Mouse (Mus musculus) urinary bladder, postnatal 25 days (tissue): ENCODE measurements around the gene Inpp5k.
"Not testable (repeated sequence)": the region's sequence is repeated elsewhere in the genome, so short reads cannot be mapped to it uniquely, and the experiment has no call there.

Experiments
- DNase-seq: peaks from one replicate; pipeline ENCODE4 v3.0.0; 2022; ENCODE audit warnings: low spot score

Gene Inpp5k

DNA sequence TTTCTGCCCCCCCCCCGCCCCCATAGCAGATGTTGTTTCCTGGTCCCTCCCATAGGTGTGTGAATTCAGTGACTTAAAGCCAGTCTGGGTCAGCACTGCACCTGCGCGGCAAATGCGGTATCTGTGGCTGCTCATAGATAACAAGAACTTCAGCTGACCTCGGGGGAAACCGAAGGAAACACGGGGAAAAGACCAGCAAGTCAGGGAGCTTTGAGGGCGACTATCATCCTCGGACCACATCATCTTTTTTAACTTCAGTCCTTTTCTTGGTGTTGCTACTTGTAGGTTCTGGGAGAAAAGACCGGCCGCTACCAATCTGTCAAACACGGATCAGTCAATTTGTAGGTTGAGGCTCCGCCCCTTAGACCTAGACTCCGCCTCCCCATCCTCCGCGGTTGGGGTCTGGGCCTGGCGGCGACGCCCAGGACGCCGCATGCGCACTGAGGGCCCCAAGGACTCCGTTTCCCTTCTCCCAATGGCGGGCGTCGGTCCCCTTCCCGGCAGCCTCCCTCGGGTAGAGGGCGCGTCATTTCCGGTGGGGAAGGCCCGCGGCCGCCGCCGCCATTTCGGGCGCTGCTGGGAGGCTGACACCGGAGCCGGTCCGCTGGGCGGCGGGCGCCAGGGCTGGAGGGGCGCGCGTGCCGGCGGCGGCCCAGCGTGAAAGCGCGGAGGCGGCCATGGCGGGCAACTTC, 48.1 kb downstream of the Inpp5k start, which contains the start of gene Crk:
Gene Crk, plus strand, starts transcription at position 513 of the 692 bp plus-strand sequence.
- DNase-seq: peak; percentile 97

DNA sequence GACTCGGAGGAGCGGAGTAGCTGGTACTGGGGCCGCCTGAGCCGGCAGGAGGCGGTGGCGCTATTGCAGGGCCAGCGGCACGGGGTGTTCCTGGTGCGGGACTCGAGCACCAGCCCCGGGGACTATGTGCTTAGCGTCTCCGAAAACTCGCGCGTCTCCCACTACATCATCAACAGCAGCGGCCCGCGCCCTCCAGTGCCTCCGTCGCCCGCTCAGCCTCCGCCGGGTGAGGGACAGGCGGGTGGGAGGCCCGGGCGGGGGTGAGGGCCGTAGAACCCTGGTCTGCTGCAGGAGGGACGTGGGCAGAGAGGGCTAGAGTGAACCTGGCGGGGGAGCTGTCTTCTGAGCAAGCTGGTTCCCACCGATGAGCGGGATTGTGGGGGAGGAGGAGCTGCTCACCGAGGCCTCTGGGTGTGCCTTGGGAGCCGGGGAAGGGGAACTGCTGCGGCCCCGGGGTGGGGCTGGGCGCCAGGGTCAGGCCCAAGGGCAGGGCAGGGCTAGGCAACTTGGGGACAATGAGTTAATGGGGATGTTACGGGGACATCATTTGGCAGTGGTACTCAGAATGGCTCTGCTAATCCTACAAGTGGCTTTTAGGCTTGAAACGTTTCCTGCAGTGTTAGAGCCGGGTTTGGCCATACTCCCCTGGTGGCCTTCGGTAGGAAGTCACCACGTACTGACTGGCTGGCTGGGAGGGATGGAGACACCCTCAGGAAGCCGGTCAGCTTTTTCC, 48.8 kb downstream of the Inpp5k start:
- DNase-seq: peak; percentile 51

DNA sequence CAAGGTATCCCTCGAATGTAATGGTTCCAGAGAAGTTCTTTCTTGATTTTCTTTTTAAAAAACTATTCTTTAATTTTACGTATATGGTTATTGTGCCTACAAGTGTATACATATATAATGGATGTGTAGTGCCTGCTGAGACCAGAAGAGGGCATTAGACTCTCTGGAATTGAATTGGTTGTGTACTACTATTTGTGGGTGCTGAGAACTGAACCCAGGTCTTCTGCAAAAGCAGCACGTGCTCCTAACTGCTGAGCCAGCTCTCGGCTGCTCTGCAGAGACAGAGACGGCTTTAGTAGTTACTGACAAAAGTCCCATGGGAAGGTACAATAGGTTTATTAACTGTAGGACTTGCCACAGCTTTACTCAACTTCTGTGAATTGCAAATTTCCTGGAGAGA, 53.7 kb downstream of the Inpp5k start:
- DNase-seq: no peak

DNA sequence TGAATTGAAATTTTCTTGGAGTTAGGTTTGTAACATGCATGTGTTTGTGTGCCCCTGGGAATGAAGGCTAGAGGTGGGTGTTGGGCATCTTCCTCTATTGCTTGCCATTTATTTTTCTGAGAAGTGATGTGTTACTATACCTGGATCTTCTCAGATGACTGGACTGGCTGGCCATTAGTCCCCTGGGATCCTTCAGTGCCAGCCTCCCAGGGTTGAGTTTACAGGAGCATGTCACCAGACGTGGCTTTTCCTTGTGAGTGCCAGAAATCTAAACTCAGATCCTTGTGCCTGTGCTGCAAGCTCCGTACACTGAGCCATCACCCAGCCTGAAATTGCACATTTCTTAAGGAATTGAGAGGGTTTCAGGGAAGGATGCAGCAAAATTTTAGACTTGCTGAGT, 54.2 kb downstream of the Inpp5k start:
- DNase-seq: no peak

DNA sequence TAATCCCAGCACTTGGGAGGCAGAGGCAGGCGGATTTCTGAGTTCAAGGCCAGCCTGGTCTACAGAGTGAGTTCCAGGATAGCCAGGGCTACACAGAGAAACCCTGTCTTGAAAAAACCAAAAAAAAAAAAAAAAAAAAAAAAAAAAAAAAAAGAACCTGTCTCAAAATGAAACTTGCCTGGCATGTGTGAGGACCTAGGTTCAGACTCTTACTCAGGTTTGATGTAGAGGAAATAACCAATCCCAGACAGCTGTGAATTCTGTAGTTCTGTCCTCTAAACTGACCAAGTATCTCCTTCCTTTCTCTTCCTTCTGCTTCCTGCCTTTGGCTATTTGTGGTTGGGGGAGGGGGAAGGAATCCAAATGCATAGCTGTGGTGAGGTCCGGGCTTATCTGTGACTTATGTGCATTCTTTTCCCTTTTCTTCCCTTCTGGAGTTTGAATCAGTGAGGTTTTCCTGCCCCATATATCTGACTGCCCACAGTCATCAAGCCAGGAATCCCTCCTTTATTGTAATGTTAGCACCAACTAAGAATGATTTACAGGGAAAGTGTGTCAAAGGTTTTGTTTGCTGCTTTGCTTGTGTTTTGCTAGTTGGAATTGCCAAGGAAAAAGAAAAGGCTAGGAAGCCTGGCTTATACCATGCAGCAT, 56.7 kb downstream of the Inpp5k start:
- no peak for DNase-seq

DNA sequence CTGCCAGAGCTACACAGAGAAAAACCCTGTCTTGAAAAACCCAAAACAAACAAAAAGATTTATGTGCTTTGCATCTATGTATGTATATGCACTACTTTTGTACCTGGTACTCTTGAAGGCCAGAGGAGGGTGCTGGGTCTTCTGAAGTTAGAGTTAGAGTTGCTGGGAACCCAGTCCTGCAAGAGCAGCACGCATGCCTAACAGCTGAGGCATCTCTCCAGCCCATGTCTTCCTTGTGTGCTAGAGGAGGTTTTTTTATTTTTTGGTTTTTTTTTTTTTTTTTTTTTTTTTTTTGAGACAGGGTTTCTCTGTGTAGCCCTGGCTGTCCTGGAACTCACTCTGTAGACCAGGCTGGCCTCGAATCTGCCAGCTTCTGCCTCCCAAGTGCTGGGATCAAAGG, 57.3 kb downstream of the Inpp5k start:
- no peak for DNase-seq

DNA sequence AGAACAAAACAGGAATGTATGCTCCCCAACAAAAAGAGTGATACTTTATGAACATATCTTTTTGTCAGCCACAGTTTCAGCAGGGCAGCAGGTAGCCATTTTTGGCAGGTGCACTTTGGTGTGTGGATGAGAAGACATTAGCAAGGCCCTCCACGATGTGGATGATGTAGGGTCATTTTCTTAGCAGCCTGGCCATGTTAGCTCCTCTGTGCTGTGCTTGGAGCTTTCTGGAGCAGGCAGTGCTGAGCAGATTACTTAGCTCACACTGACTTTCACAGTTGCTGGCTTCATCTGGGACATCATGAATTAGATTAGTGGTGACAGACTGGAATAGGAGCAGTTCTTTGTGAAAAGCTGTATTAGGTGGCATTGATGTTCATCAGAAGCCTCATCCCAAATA, 59.2 kb downstream of the Inpp5k start:
- no peak for DNase-seq

DNA sequence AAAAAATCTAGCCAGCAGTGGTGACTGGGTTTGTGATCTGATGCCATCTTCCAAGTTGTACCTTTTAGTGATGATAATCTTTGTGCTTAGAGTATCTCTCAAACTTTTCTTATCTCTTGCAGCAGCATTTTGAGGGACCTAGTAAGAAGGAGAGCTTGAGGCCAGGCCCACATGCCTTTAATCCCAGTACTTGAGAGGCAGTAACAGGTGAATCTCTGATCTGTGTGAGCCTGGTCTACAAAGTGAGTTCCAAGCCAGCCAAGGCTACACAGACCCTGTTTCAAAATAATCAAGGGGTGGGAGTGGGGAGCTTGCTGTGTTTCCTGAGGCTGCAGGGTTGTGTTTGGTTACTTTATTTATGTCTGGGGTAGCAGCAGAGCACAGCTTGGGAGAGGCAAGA, 60.3 kb downstream of the Inpp5k start:
- DNase-seq: no peak

DNA sequence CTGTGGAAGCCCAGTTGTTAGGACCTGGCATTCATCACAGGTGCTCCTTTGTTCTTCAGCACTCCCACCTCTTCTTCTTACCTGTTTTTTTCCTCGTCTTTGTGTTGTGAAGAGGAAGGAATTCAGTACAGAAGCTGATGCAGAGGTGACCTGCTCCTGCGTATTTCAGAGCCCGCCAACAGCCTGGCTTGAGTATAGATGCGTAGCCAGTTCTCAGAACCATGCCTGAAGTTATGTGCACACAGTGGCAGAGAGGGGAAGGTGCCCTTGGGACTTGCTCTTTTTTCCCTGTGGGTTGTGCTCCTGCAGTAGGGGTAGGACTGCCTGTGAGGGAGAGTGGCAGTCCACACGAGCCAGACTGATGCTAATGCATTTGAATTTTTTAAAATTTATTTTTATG, 62.8 kb downstream of the Inpp5k start:
- DNase-seq: no peak

DNA sequence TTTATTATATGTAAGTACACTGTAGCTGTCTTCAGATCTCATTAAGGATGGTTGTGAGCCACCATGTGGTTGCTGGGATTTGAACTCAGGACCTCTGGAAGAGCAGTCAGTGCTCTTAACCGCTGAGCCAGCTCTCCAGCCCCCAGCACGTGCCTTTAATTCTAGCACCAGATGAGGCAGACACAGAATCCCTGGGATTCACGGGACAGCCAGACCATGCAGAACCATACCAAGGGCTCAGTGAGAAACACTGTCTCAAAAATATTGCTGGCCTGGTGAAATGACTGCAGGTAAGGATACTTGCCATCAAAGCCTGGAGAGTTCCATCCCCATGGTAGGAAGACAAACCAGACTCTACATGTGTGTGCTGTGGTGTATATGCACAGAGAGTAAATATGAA, 66.7 kb downstream of the Inpp5k start:
- not testable (repeated sequence) for DNase-seq
